Mouse (Mus musculus): ENCODE measurements around the gene Baiap2.

Baiap2 gene

GRCm38 (mm10) chr11:119920668-119921067 is 21.9 kb upstream of the Baiap2 start:
- DNase-seq = no peak

GRCm38 (mm10) chr11:119925176-119925575 is 17.4 kb upstream of the Baiap2 start:
- DNase-seq = no peak

GRCm38 (mm10) chr11:119926762-119927161 is 15.8 kb upstream of the Baiap2 start:
- no peak for DNase-seq

GRCm38 (mm10) chr11:119928023-119928681 is 14.4 kb upstream of the Baiap2 start:
- DNase-seq = no peak

- no peak for DNase-seq
These were observed 12.8 kb upstream of the Baiap2 start for GRCm38 (mm10) chr11:119929603-119930265.

- no peak for DNase-seq
These were observed 10.8 kb upstream of the Baiap2 start for GRCm38 (mm10) chr11:119931809-119932208.

GRCm38 (mm10) chr11:119933142-119933541 is 9.4 kb upstream of the Baiap2 start:
- no peak for DNase-seq

GRCm38 (mm10) chr11:119933819-119934583 is 8.6 kb upstream of the Baiap2 start:
- no peak for DNase-seq

GRCm38 (mm10) chr11:119934773-119935172 is 7.8 kb upstream of the Baiap2 start:
- DNase-seq = no peak

- peak; percentile 70 for DNase-seq
These were observed 7.1 kb upstream of the Baiap2 start for GRCm38 (mm10) chr11:119935457-119935856.

- no peak for DNase-seq
These were observed 6.1 kb upstream of the Baiap2 start for GRCm38 (mm10) chr11:119936456-119936855.

GRCm38 (mm10) chr11:119937216-119937615 is 5.3 kb upstream of the Baiap2 start:
- no peak for DNase-seq

GRCm38 (mm10) chr11:119937772-119938502 is 4.6 kb upstream of the Baiap2 start:
- peak; percentile 36 for DNase-seq

GRCm38 (mm10) chr11:119939073-119939710 is 3.4 kb upstream of the Baiap2 start:
- DNase-seq = peak; percentile 52

GRCm38 (mm10) chr11:119939711-119940106 is 2.9 kb upstream of the Baiap2 start:
- DNase-seq = no peak

- peak; percentile 41 for DNase-seq
These were observed 2.4 kb upstream of the Baiap2 start for GRCm38 (mm10) chr11:119940142-119940541.

- DNase-seq = peak; percentile 50
These were observed 769 bp upstream of the Baiap2 start for GRCm38 (mm10) chr11:119941794-119942193.

GRCm38 (mm10) chr11:119942201-119942726 is 299 bp upstream of the Baiap2 start:
- DNase-seq = no peak

- DNase-seq = peak; percentile 73
These were observed 945 bp downstream of the Baiap2 start for GRCm38 (mm10) chr11:119943428-119943988.

- peak; percentile 43 for DNase-seq
These were observed 2.8 kb downstream of the Baiap2 start for GRCm38 (mm10) chr11:119945343-119945742.

- no peak for DNase-seq
These were observed 4.9 kb downstream of the Baiap2 start for GRCm38 (mm10) chr11:119947426-119947825.

GRCm38 (mm10) chr11:119947897-119948296 is 5.3 kb downstream of the Baiap2 start:
- no peak for DNase-seq
